Mouse (Mus musculus) heart, postnatal 0 days (tissue): ENCODE measurements at regions not wholly inside any gene's neighbourhood (a gene's known extent, or its start where the extent isn't known, plus 50 kb on each side); places are given as distances from the start of the nearest gene placed in this dataset.

Experiments
- ATAC-seq: fragments of 200-750 bp; cut with Nextera tagmentation; 2 replicates; pipeline ENCODE4 v1.8.0; 2017; ENCODE audit warnings: low read depth, moderate number of reproducible peaks, moderate library complexity; ENCODE audit not compliant: insufficient read depth
- DNase-seq: peaks from one replicate; pipeline ENCODE4 v3.0.0-alpha.2; 2016; ENCODE audit warnings: low spot score
- H3K27ac ChIP-seq: fragments of 300-500 bp; sonication (generic); 2 replicates; pipeline ENCODE4 v1.5.1; 2014; ENCODE audit warnings: low read depth, mild to moderate bottlenecking
- H3K27me3 ChIP-seq: fragments of 300-500 bp; sonication (generic); 2 replicates; pipeline ENCODE4 v1.6.1; 2014; ENCODE audit warnings: low read length, mixed read lengths; ENCODE audit not compliant: control insufficient read depth, insufficient read depth
- H3K36me3 ChIP-seq: fragments of 300-500 bp; sonication (generic); replicated peaks from 2 replicates; pipeline ENCODE4 v1.6.1; 2014; ENCODE audit warnings: low read length, mixed read lengths; ENCODE audit not compliant: control insufficient read depth, insufficient read depth
- H3K4me1 ChIP-seq: fragments of 300-500 bp; sonication (generic); 2 replicates; pipeline ENCODE4 v1.6.1; 2014; ENCODE audit warnings: antibody characterized with exemption; ENCODE audit not compliant: control insufficient read depth, insufficient read depth
- H3K4me2 ChIP-seq: fragments of 300-500 bp; sonication (generic); 2 replicates; pipeline ENCODE4 v1.6.1; 2014; ENCODE audit warnings: low read depth, mild to moderate bottlenecking, low read length, moderate library complexity
- H3K4me3 ChIP-seq: fragments of 300-500 bp; sonication (generic); 2 replicates; pipeline ENCODE4 v1.5.1; 2014; ENCODE audit warnings: low read depth, low read length
- H3K9ac ChIP-seq: fragments of 300-500 bp; sonication (generic); replicated peaks from 2 replicates; pipeline ENCODE4 v1.6.1; 2014; ENCODE audit warnings: low read depth, low read length, mixed read lengths
- H3K9me3 ChIP-seq: fragments of 300-500 bp; sonication (generic); replicated peaks from 2 replicates; pipeline ENCODE4 v1.6.1; 2016; ENCODE audit warnings: low read length; ENCODE audit not compliant: control insufficient read depth
- CTCF ChIP-seq: IDR thresholded peaks from 2 replicates; pipeline ENCODE4 v1.5.1; 2016; ENCODE audit warnings: antibody characterized with exemption, control low read depth, low read depth
- EP300 ChIP-seq: IDR thresholded peaks from 2 replicates; pipeline ENCODE4 v1.6.1; 2016; ENCODE audit warnings: antibody characterized with exemption, low read depth
- WGBS: fragments of 180-500 bp; shearing (Covaris S2); extraction: QIAGEN DNeasy Blood & Tissue Kit; methylation state at CpG from one replicate; pipeline ENCODE4 v1.1.7; 2014; 5-methylcytosine and 5-hydroxymethylcytosine counted together

GRCm38 (mm10) chr12:98375214-98375910, 106.9 kb downstream of the Gpr65 start:
- Histone ChIP-seq H3K27me3 (no peaks in the 10 kb centered on the region), H3K9me3 (no peaks in the 10 kb centered on the region), H3K4me3 (no peak overlapping the region), H3K4me2 (no peak overlapping the region), H3K27ac (no peak overlapping the region), H3K9ac (no peak overlapping the region), H3K36me3 (no peaks in the 10 kb centered on the region), H3K4me1 (0 out of 2 replicates have a peak, but pooled peaks cover 4% of the 10 kb centered on the region)
- no peak for ATAC-seq
- 75% methylated on average over 7 of the region's 7 CpGs for WGBS
- DNase-seq: no peak
- TF ChIP-seq EP300 (no peak), CTCF (no peak)
